Mouse (Mus musculus) adrenal gland, postnatal 14 days (tissue): ENCODE data around the gene Grik1. TPM values are rescaled to one million over a fixed set of nuclear protein-coding genes. Genes with fewer than 3 reads are reported as not detected.

ENCODE experiments used
- DNase-seq: peaks from one replicate; pipeline ENCODE4 v3.0.0; 2021; ENCODE audit warnings: mixed read lengths
- long read RNA-seq, 2 experiments: library from polyadenylated mRNA; stranded (forward); transcript quantifications; one replicate each; pipeline ENCODE4 v2.0.0; 2021
- total RNA-seq: library from RNA; stranded (reverse); gene quantifications from 2 replicates; pipeline ENCODE4 v1.2.3, GENCODE M21; 2021

The Grik1 gene
- not detected in 2 replicates for total RNA-seq
- long read RNA-seq, experiment 1, result 0 reads
- long read RNA-seq, experiment 2, result 0 reads

- peak; percentile 30 for DNase-seq
These were observed at the start of gene Grik1 for GRCm38 (mm10) chr16:88290132-88290772. Gene Grik1 (minus strand): TSS chr16:88290265.

GRCm38 (mm10) chr16:88294209-88294608, 4.1 kb upstream of the Grik1 start:
- no peak for DNase-seq

GRCm38 (mm10) chr16:88289421-88290081, 514 bp downstream of the Grik1 start:
- DNase-seq, result no peak

- DNase-seq, result no peak
These were observed 31.7 kb downstream of the Grik1 start for GRCm38 (mm10) chr16:88258407-88258806.

- DNase-seq, result no peak
These were observed 33.0 kb downstream of the Grik1 start for GRCm38 (mm10) chr16:88257072-88257471.

GRCm38 (mm10) chr16:88256101-88256500, 34.0 kb downstream of the Grik1 start:
- no peak for DNase-seq

GRCm38 (mm10) chr16:88252676-88253075, 37.4 kb downstream of the Grik1 start:
- peak; percentile 4 for DNase-seq

- no peak for DNase-seq
These were observed 39.0 kb downstream of the Grik1 start for GRCm38 (mm10) chr16:88251049-88251448.

- DNase-seq, result no peak
These were observed 40.2 kb downstream of the Grik1 start for GRCm38 (mm10) chr16:88249825-88250224.

GRCm38 (mm10) chr16:88247586-88247985, 42.5 kb downstream of the Grik1 start:
- DNase-seq, result no peak

GRCm38 (mm10) chr16:88244658-88245057, 45.4 kb downstream of the Grik1 start:
- no peak for DNase-seq

GRCm38 (mm10) chr16:88225616-88226015, 64.4 kb downstream of the Grik1 start:
- no peak for DNase-seq

GRCm38 (mm10) chr16:88221932-88222331, 68.1 kb downstream of the Grik1 start:
- no peak for DNase-seq

- no peak for DNase-seq
These were observed 77.5 kb downstream of the Grik1 start for GRCm38 (mm10) chr16:88212531-88212930.

- DNase-seq, result peak; percentile 8
These were observed 78.2 kb downstream of the Grik1 start for GRCm38 (mm10) chr16:88211852-88212251.

GRCm38 (mm10) chr16:88204400-88204799, 85.7 kb downstream of the Grik1 start:
- peak; percentile 78 for DNase-seq

GRCm38 (mm10) chr16:88203985-88204384, 86.1 kb downstream of the Grik1 start:
- DNase-seq, result no peak

- DNase-seq, result no peak
These were observed 102.5 kb downstream of the Grik1 start for GRCm38 (mm10) chr16:88187433-88188037.

GRCm38 (mm10) chr16:88178813-88179212, 111.3 kb downstream of the Grik1 start:
- DNase-seq, result no peak

- no peak for DNase-seq
These were observed 112.7 kb downstream of the Grik1 start for GRCm38 (mm10) chr16:88177364-88177763.

- DNase-seq, result no peak
These were observed 115.9 kb downstream of the Grik1 start for GRCm38 (mm10) chr16:88174083-88174721.

- DNase-seq, result no peak
These were observed 123.5 kb downstream of the Grik1 start for GRCm38 (mm10) chr16:88166547-88166946.

- no peak for DNase-seq
These were observed 147.5 kb downstream of the Grik1 start for GRCm38 (mm10) chr16:88142574-88142973.
